Mouse (Mus musculus) olfactory bulb, adult 2 months (tissue): ENCODE measurements around the gene Gm49601.

ENCODE experiments used
- CTCF ChIP-seq: fragments of 200-500 bp; IDR thresholded peaks from 2 replicates; pipeline ENCODE4 v1.5.1; 2012; ENCODE audit warnings: low read depth, mild to moderate bottlenecking, low read length, moderate library complexity; ENCODE audit not compliant: insufficient read depth
- POLR2A ChIP-seq: fragments of 200-500 bp; IDR thresholded peaks from 2 replicates; pipeline ENCODE4 v1.6.1; 2012; ENCODE audit warnings: mild to moderate bottlenecking, low read depth, low read length, moderate library complexity; ENCODE audit not compliant: insufficient read depth

- TF ChIP-seq CTCF (no peak), POLR2A (no peak)
Observed at GRCm38 (mm10) chr16:18625791-18626311, 376 bp downstream of the Gm49601 start.
